Mouse (Mus musculus) kidney, embryonic 16.5 days (tissue): ENCODE results near the gene Cpb1. TPM values are rescaled to one million over a fixed set of nuclear protein-coding genes. Genes with fewer than 3 reads are reported as not detected.

Experiments
- ATAC-seq: fragments of 200-750 bp; cut with Nextera tagmentation; 2 replicates; pipeline ENCODE4 v1.8.0; 2017; ENCODE audit warnings: moderate TSS enrichment; ENCODE audit not compliant: low FRiP score, low TSS enrichment
- H3K27ac ChIP-seq: fragments of 300-500 bp; sonication (generic); 2 replicates; pipeline ENCODE4 v1.5.1; 2014; ENCODE audit warnings: low read length
- H3K27me3 ChIP-seq: fragments of 300-500 bp; sonication (generic); 2 replicates; pipeline ENCODE4 v1.6.1; 2014; ENCODE audit warnings: low read length, control low read depth, mixed read lengths; ENCODE audit not compliant: insufficient read depth
- H3K36me3 ChIP-seq: fragments of 300-500 bp; sonication (generic); 2 replicates; pipeline ENCODE4 v1.6.1; 2014; ENCODE audit warnings: low read length, control low read depth, mixed read lengths; ENCODE audit not compliant: insufficient read depth
- H3K4me1 ChIP-seq: fragments of 300-500 bp; sonication (generic); 2 replicates; pipeline ENCODE4 v1.6.1; 2014; ENCODE audit warnings: low read length, control low read depth, mixed read lengths; ENCODE audit not compliant: insufficient read depth
- H3K4me2 ChIP-seq: fragments of 300-500 bp; sonication (generic); replicated peaks from 2 replicates; pipeline ENCODE4 v1.6.1; 2014; ENCODE audit warnings: low read depth, low read length
- H3K4me3 ChIP-seq: fragments of 300-500 bp; sonication (generic); 2 replicates; pipeline ENCODE4 v1.5.1; 2014; ENCODE audit warnings: mild to moderate bottlenecking, low read length
- H3K9ac ChIP-seq: fragments of 300-500 bp; sonication (generic); replicated peaks from 2 replicates; pipeline ENCODE4 v1.6.1; 2014; ENCODE audit warnings: low read length
- H3K9me3 ChIP-seq: fragments of 300-500 bp; sonication (generic); 2 replicates; pipeline ENCODE4 v1.6.1; 2016; ENCODE audit warnings: low read length, control low read depth
- WGBS: fragments of 180-500 bp; shearing (Covaris S2); extraction: QIAGEN DNeasy Blood & Tissue Kit; methylation state at CpG from one replicate; pipeline ENCODE4 v1.1.7; 2014; 5-methylcytosine and 5-hydroxymethylcytosine counted together
- polyA plus RNA-seq: library from polyadenylated mRNA; unstranded; fragments of >200 nt; fragmentation: Nextera tagmentation; extraction: Ambion mirVana; gene quantifications from 2 replicates; pipeline ENCODE4 v1.2.1, GENCODE M21; 2015

Gene Cpb1
- polyA plus RNA-seq, 1 experiment from 2014 or later, result 0.66 TPM

DNA sequence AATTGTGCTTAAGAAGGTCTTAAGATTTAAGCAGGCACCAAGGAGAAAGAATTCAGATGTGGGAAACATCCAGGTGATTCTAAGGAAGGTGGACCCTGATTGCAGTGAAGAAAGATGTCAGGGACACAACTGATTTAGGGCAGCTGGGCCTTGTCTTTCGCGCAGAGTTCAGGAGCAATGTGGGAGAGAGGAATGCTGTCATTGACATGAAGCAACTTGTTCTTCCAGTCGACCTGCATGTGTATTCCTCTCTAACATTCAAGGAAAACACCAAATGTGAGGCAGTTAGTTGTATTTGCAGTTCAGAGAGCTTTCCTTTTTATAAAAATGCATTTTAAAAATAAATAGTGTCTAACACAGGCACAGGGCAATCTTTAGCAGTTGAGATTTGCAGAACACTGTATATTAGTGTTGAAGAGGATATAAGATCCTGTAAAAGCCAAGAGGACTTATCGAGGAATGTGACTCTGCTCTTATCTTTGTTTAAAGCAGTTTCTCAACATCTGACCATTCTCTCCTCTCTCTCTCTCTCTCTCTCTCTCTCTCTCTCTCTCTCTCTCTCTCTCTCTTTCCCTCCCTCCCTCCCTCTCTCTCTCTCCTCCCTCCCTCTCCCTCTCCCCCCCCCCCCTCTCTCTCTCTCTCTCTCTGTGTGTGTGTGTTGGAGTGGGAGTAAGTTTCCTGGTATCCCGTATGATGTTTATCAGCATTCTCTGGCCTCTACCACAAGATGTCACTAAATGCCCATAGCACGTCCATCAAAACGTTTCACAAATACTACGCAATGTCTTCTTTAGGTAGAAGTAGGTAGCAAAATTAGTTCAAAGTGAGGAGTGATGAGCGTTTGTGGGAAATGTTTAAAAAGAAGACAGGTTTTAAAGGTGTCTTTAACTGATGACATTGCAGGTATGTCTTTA is 20.7 kb downstream of the Cpb1 start:
- Histone ChIP-seq H3K9me3 (no peaks in the 10 kb centered on the region), H3K4me3 (no peak overlapping the region), H3K9ac (no peak overlapping the region), H3K4me1 (no peaks in the 10 kb centered on the region), H3K36me3 (no peaks in the 10 kb centered on the region), H3K4me2 (no peak overlapping the region), H3K27ac (no peak overlapping the region), H3K27me3 (no peaks in the 10 kb centered on the region)
- ATAC-seq, result peak; percentile 63; the same call in 1 of the 2 replicates
- WGBS, result 34% methylated on average over 9 of the region's 9 CpGs

DNA sequence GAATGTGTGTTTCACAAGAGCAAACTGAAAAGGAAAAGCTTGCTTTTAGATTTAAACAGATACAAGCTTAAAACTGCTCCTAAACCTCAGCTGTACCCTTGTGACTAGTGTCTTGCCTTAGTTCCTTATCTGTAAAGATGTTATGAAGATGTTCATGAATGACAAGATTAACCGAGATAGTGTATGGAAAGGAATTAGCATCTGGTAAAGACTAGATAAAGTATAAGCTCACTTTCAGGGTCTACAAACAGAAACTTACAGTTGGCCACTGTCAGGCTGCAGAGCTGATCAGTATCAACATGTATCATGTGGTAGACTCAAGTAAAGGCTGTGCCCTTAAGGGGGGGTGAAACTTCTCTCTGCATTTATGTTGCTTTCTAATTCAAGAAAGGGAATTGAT is 31.6 kb downstream of the Cpb1 start:
- no peaks in the 10 kb centered on the region for H3K4me1 ChIP-seq
- no peak overlapping the region for H3K4me2 ChIP-seq
- 77% methylated on average over 1 of the region's 1 CpGs for WGBS
- no peaks in the 10 kb centered on the region for H3K36me3 ChIP-seq
- no peak overlapping the region for H3K9ac ChIP-seq
- no peaks in the 10 kb centered on the region for H3K9me3 ChIP-seq
- H3K27me3 ChIP-seq, result no peaks in the 10 kb centered on the region
- H3K27ac ChIP-seq, result no peak overlapping the region
- ATAC-seq, result no peak
- no peak overlapping the region for H3K4me3 ChIP-seq

DNA sequence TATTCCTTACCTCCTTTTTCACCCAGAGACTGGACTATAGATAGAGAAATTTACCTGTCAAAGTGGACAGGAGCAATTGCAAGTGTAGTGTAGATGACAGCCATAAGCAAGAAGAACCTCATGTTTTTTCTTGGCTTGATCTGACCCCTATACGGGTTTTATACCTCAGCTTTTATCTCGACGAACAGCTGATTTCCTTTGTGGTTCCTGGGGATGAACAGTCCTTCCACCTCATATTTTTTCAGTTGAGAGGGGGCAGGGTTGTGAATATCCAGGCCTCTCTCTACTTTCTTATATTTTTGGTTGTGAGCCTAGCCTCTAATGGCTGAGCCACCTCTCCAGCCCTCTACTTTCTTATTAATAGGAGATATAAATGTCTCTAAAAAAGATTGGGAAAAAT is 33.5 kb downstream of the Cpb1 start, which contains the start of gene Cpa3:
Gene Cpa3 (minus strand): TSS at position 132 of the 400 bp plus-strand sequence.
- no peak for ATAC-seq
- Histone ChIP-seq H3K4me2 (no peak within 1 kb of the TSS), H3K27me3 (no peaks in the 10 kb centered on the region), H3K9ac (no peak within 1 kb of the TSS), H3K36me3 (no peaks in the 10 kb centered on the region), H3K27ac (no peak within 1 kb of the TSS), H3K4me3 (no peak within 1 kb of the TSS), H3K4me1 (no peaks in the 10 kb centered on the region), H3K9me3 (no peaks in the 10 kb centered on the region)
- WGBS, result 70% methylated on average over 3 of the region's 3 CpGs

DNA sequence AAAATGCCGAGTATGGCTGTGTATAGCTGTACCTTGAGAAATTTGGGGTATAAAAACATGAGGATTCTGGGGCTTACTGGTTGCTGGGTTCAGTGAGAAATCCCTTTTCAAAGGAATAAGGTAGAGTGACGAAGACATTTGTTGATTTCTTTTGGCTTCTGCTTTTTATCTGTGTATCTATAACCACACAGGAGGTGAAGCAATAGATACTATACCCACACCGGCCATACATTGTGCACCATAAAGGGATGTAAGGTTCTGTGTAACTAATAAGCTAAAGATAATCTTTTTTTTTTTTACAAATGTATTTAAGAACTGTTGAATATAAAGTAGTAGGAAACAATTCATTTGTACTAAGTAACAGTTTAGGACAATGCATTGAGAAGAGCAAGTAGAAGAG is 35.8 kb downstream of the Cpb1 start:
- 82% methylated on average over 3 of the region's 3 CpGs for WGBS
- Histone ChIP-seq H3K9me3 (no peaks in the 10 kb centered on the region), H3K36me3 (no peaks in the 10 kb centered on the region), H3K4me2 (no peak overlapping the region), H3K4me3 (no peak overlapping the region), H3K9ac (no peak overlapping the region), H3K4me1 (no peaks in the 10 kb centered on the region), H3K27me3 (no peaks in the 10 kb centered on the region), H3K27ac (no peak overlapping the region)
- no peak for ATAC-seq

DNA sequence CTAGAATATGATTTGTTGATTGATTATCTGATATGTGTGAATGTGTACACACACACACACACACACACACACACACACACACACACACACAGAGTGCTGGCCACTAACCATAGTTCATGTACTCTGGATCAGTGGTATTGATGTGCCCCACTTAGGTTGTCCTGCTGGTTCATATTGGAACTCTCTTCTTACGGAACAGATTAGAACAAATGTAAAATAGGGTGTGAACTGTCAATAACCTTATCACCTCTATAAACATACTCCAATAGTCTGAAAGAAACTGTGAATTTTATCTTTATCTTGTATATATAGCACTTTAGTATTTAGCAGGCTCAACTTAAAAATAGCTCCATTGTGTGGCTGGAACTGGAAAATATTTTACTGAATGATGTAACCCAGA is 38.6 kb downstream of the Cpb1 start:
- no peaks in the 10 kb centered on the region for H3K27me3 ChIP-seq
- H3K36me3 ChIP-seq, result no peaks in the 10 kb centered on the region
- H3K4me2 ChIP-seq, result no peak overlapping the region
- no peaks in the 10 kb centered on the region for H3K9me3 ChIP-seq
- no peaks in the 10 kb centered on the region for H3K4me1 ChIP-seq
- H3K27ac ChIP-seq, result no peak overlapping the region
- no peak overlapping the region for H3K9ac ChIP-seq
- 85% methylated on average over 1 of the region's 1 CpGs for WGBS
- no peak overlapping the region for H3K4me3 ChIP-seq
- no peak for ATAC-seq

DNA sequence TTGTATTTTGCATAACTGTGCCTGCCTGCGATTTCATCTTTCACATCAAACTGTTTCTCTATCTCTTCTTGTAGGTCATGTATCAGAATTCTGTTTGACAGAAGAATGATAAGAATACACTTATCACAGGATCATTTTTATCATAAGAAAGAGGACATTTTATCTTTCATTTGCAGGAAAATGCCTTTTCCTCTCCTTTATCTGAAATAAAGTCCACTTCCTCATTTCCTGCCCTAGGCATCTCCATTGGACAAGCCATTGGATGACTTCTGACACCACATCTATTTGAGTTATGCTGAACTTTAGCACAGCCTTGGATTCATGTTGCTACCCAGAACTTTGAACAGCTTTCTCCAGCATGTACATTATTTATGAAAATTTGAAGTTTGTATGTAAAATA is 46.5 kb downstream of the Cpb1 start:
- ATAC-seq, result no peak
- WGBS, result 79% methylated on average over 1 of the region's 1 CpGs
- Histone ChIP-seq H3K9me3 (no peaks in the 10 kb centered on the region), H3K36me3 (no peaks in the 10 kb centered on the region), H3K27me3 (no peaks in the 10 kb centered on the region), H3K9ac (no peak overlapping the region), H3K27ac (no peak overlapping the region), H3K4me3 (no peak overlapping the region), H3K4me1 (no peaks in the 10 kb centered on the region), H3K4me2 (no peak overlapping the region)

DNA sequence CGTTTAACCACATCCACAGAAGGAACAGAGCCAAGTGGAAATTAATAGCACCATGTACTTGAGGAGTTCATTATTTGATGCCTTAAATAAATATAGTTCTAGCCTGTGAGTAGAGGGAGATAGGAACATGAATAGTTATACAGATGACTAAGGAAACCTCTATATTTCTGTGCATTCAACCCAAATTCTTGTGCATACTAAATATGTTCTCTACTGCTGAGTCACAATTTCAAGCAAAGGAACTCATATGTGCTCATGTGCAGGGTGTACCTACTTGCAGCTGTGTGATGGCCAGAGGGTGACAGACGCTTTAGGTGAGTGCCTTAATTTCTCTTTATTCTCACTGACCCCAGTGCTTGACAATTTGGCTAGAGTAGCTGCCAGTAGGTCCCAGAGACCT is 50.1 kb downstream of the Cpb1 start:
- Histone ChIP-seq H3K9ac (no peak overlapping the region), H3K27me3 (no peaks in the 10 kb centered on the region), H3K4me1 (no peaks in the 10 kb centered on the region), H3K36me3 (no peaks in the 10 kb centered on the region), H3K27ac (no peak overlapping the region), H3K9me3 (no peaks in the 10 kb centered on the region), H3K4me2 (no peak overlapping the region), H3K4me3 (no peak overlapping the region)
- WGBS, result 60% methylated on average over 2 of the region's 2 CpGs
- ATAC-seq, result no peak

DNA sequence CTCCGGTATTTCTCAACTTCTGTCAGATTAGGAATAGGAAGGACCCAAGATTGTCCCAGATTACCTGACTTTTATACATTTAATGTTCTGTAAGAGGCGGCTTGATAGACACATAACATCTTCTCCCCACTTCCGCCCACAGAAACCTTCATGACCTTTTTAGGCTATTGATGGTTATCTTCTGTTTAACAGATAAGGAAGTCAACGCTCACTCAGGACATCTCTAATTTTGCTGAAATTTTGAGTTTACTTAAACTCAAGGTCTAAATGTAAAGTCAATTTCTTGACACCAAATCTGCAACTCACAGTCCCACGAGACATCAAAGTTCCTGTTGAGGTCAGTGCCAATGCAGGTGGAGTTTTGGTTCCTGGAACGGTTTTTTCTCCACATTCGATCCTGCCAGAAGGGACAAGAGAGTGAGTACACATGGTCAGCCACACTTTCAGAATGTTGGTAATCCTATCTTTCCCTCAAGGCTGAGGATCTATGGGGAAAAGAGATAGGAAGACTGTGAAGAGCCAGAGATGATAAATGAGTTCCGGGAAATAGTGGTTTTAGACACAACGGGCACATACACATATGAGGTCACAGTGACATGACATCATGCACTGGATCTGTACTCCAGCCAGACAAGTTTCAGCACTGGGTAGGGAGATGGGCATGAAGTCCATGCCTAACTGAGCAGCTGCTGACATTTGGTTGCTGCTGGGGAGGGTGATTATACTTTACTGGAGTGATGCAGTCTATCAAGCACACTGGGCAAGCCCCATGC is 52.4 kb downstream of the Cpb1 start:
- Histone ChIP-seq H3K27ac (no peak overlapping the region), H3K36me3 (no peaks in the 10 kb centered on the region), H3K27me3 (no peaks in the 10 kb centered on the region), H3K9me3 (no peaks in the 10 kb centered on the region), H3K4me2 (no peak overlapping the region), H3K9ac (no peak overlapping the region), H3K4me3 (no peak overlapping the region), H3K4me1 (no peaks in the 10 kb centered on the region)
- ATAC-seq, result no peak
- 84% methylated on average over 9 of the region's 9 CpGs for WGBS

DNA sequence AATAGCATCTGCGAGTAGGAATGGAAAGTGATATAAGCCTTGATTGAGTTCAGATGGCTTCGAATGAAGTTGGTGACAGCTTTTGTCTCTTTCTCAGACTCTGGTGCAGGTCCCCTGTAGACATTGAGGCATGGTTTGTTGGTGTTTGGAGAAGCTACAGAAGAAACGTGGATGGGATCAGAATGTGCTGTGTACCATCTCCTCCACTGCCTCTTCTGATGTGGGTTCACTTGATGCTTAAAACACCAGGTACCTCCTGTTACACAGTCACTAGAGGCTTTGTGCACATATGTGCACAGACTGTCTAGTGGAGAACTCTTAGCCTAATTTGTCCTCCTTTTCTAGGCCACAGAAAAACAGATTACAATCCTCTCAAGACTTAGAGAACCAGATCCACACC is 53.4 kb downstream of the Cpb1 start:
- Histone ChIP-seq H3K4me2 (no peak overlapping the region), H3K4me3 (no peak overlapping the region), H3K9me3 (no peaks in the 10 kb centered on the region), H3K9ac (no peak overlapping the region), H3K36me3 (no peaks in the 10 kb centered on the region), H3K27ac (no peak overlapping the region), H3K27me3 (no peaks in the 10 kb centered on the region), H3K4me1 (no peaks in the 10 kb centered on the region)
- no peak for ATAC-seq
- 76% methylated on average over 3 of the region's 3 CpGs for WGBS

DNA sequence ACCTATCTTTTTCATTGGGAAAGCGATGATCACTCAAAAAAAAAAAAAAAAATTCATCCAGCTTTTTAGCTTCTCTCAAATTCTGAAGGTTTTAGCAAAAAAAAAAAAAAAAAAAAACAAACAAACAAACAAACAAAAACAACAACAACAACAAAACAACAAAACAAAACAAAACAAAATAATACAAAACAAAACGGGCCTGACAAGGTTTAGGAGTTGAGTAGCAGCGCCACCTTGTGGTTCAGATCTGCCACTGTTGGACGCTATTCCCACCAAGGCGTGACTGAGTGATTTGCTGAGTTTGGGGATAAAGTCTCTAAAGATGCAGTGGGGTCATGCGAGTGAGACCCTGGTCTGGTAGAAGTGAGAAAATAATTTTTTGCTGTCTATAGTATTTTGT is 76.7 kb downstream of the Cpb1 start:
- H3K4me1 ChIP-seq, result no peaks in the 10 kb centered on the region
- no peaks in the 10 kb centered on the region for H3K36me3 ChIP-seq
- H3K9me3 ChIP-seq, result no peaks in the 10 kb centered on the region
- no peaks in the 10 kb centered on the region for H3K27me3 ChIP-seq
- no peak overlapping the region for H3K9ac ChIP-seq
- 23% methylated on average over 6 of the region's 6 CpGs for WGBS
- H3K4me3 ChIP-seq, result no peak overlapping the region
- no peak for ATAC-seq
- H3K27ac ChIP-seq, result no peak overlapping the region
- H3K4me2 ChIP-seq, result no peak overlapping the region
